Mouse (Mus musculus) spleen, adult 2 months (tissue): ENCODE data around the gene Ccl2. TPM values are rescaled to one million over a fixed set of nuclear protein-coding genes. Genes with fewer than 3 reads are reported as not detected.

Experiments
- DNase-seq, 2 experiments: peaks; one replicate each; pipeline versions ENCODE4 v3.0.0 to v3.0.0-alpha.2; 2012 to 2021; ENCODE audit warnings: low spot score in 2 of 2, low read depth in 1 of 2
- H3K27ac ChIP-seq: fragments of 200-500 bp; 2 replicates; pipeline ENCODE4 v1.5.1; 2012; ENCODE audit warnings: low read length, inconsistent platforms; ENCODE audit not compliant: insufficient read depth
- H3K27me3 ChIP-seq: fragments of 200-500 bp; 2 replicates; pipeline ENCODE4 v1.6.1; 2012; ENCODE audit warnings: mild to moderate bottlenecking, moderate library complexity, low read length, inconsistent platforms; ENCODE audit not compliant: control insufficient read depth, insufficient read depth
- H3K36me3 ChIP-seq: fragments of 200-500 bp; 2 replicates; pipeline ENCODE4 v1.6.1; 2012; ENCODE audit warnings: mild to moderate bottlenecking, low read length, inconsistent platforms; ENCODE audit not compliant: control insufficient read depth, insufficient read depth
- H3K4me1 ChIP-seq: fragments of 200-500 bp; 2 replicates; pipeline ENCODE4 v1.6.1; 2011; ENCODE audit warnings: inconsistent platforms; ENCODE audit not compliant: control insufficient read depth, insufficient read depth, insufficient read length
- H3K4me3 ChIP-seq: fragments of 200-500 bp; 2 replicates; pipeline ENCODE4 v1.5.1; 2011; ENCODE audit warnings: mild to moderate bottlenecking, inconsistent platforms; ENCODE audit not compliant: insufficient read depth, insufficient read length; ENCODE audit errors: extremely low read depth
- CTCF ChIP-seq: fragments of 200-500 bp; IDR thresholded peaks from 2 replicates; pipeline ENCODE4 v1.5.1; 2011; ENCODE audit warnings: mild to moderate bottlenecking, inconsistent platforms; ENCODE audit not compliant: insufficient read depth, insufficient read length, insufficient replicate concordance; ENCODE audit errors: extremely low read depth
- POLR2A ChIP-seq: fragments of 200-500 bp; IDR thresholded peaks from 2 replicates; pipeline ENCODE4 v1.6.1; 2011; ENCODE audit warnings: low read depth, low read length, inconsistent platforms
- WGBS: fragments of 180-500 bp; shearing (Covaris S2); methylation state at CpG from one replicate; pipeline ENCODE4 v1.1.7; 2018; 5-methylcytosine and 5-hydroxymethylcytosine counted together
- polyA plus RNA-seq: library from polyadenylated mRNA; depleted of rRNA; stranded (reverse); fragments of >200 nt; gene quantifications from 2 replicates; pipeline ENCODE4 v1.2.3, GENCODE M21; 2012; rRNA removed

Ccl2 gene
- polyA plus RNA-seq, 1 experiment = 2.3 TPM

- TF ChIP-seq POLR2A (no peak), CTCF (no peak)
Observed at GRCm38 (mm10) chr11:82073686-82074085, 38.3 kb downstream of the Ccl2 start.

GRCm38 (mm10) chr11:82077031-82077430 is 41.7 kb downstream of the Ccl2 start:
- Histone ChIP-seq H3K4me1 (no peaks in the 10 kb centered on the region), H3K27ac (no peak overlapping the region), H3K27me3 (no peaks in the 10 kb centered on the region), H3K4me3 (no peak overlapping the region), H3K36me3 (no peaks in the 10 kb centered on the region)
- no peak for DNase-seq
- WGBS = 43% methylated on average over 3 of the region's 3 CpGs
- TF ChIP-seq CTCF = no peak
- TF ChIP-seq POLR2A = no peak

More at GRCm38 (mm10) chr11:82073686-82074085, 38.3 kb downstream of the Ccl2 start:
- Histone ChIP-seq H3K4me1 (no peaks in the 10 kb centered on the region), H3K27ac (no peak overlapping the region), H3K27me3 (no peaks in the 10 kb centered on the region), H3K36me3 (no peaks in the 10 kb centered on the region), H3K4me3 (no peak overlapping the region)
- 85% methylated on average over 3 of the region's 3 CpGs for WGBS
- no peak for DNase-seq

DNA sequence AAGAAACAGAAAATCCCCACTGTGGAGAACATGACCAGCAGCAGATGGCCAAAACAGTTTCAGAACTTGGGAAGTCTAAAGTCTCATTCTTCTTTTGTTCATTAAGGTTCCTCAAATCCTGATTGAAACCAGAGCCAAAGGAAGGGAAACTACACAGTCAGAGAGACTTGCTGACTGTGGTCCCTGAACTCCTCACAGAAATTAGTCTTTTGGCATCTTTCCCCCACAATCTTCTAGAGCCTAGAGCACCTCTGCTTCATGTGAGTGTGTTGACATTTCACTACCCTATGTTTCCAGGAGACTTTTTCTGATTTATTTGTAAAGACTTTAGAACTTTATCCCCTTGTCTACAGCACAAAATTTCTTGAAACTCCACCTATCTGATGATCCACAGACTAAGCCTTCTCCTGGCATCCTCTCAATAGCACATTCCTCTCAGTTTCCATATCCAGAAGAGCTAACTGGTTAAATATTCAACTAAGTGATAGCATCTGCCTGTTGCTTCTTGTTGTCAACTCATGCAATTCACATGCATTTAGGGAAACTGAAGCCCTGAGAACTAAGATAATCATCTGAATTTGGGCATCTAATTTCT is 42.9 kb downstream of the Ccl2 start:
- DNase-seq = no peak
- Histone ChIP-seq H3K36me3 (no peaks in the 10 kb centered on the region), H3K4me1 (no peaks in the 10 kb centered on the region), H3K27ac (no peak overlapping the region), H3K4me3 (no peak overlapping the region), H3K27me3 (no peaks in the 10 kb centered on the region)
- TF ChIP-seq CTCF (no peak), POLR2A (no peak)

DNA sequence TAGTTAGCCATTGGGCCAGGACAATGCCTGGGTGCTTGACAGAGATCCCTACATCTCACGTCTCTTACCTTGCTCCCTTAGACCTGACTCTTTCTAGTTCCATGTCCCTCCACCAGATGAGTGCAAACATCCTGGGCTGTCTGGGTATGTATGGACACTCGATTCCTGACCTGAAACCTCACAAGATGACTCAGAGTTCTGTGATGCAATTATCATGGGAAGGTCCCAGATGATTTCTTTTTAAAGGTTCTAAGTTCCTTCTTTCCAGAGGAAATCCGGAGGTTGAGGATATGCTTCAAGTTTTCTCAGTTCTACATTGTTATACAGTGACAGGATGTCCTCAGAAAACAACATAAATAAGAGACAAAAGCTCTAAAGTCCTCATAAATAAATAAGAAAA is 45.5 kb downstream of the Ccl2 start:
- Histone ChIP-seq H3K4me3 (no peak overlapping the region), H3K27ac (no peak overlapping the region), H3K4me1 (no peaks in the 10 kb centered on the region), H3K36me3 (no peaks in the 10 kb centered on the region), H3K27me3 (no peaks in the 10 kb centered on the region)
- WGBS = 66% methylated on average over 3 of the region's 3 CpGs
- TF ChIP-seq POLR2A (no peak), CTCF (no peak)
- DNase-seq = no peak

- H3K4me1 ChIP-seq = no peaks in the 10 kb centered on the region
- TF ChIP-seq CTCF (no peak), POLR2A (no peak)
- H3K36me3 ChIP-seq = no peaks in the 10 kb centered on the region
- no peak overlapping the region for H3K27ac ChIP-seq
- H3K27me3 ChIP-seq = no peaks in the 10 kb centered on the region
- WGBS = 90% methylated on average over 3 of the region's 3 CpGs
- DNase-seq = no peak
- no peak overlapping the region for H3K4me3 ChIP-seq
Observed at GRCm38 (mm10) chr11:82084360-82084759, 49.0 kb downstream of the Ccl2 start.

Other genes starting within 250 kb of the Ccl2 start
- gene 5530401A14Rik, start 174.9 kb upstream of the Ccl2 start, polyA plus RNA-seq = not detected in 2 replicates
- gene Asic2, start 67.1 kb upstream of the Ccl2 start, polyA plus RNA-seq = 0.46 and 0.56 TPM in 2 replicates
- gene Gm17268, start 3.0 kb downstream of the Ccl2 start, polyA plus RNA-seq = not detected in 2 replicates
- not detected in 2 replicates for gene Ccl7, start 10.1 kb downstream of the Ccl2 start, polyA plus RNA-seq
- gene Ccl11, start 22.3 kb downstream of the Ccl2 start, polyA plus RNA-seq = 0.72 and 1.1 TPM in 2 replicates
- 0.42 TPM in 1 of 2 replicates, not detected in the other for gene Ccl12, start 66.3 kb downstream of the Ccl2 start, polyA plus RNA-seq
- gene Ccl8, start 79.6 kb downstream of the Ccl2 start, polyA plus RNA-seq = 0.61 TPM in 1 of 2 replicates, not detected in the other